Mouse (Mus musculus) liver, embryonic 15.5 days (tissue): ENCODE measurements around the gene 4430402I18Rik. TPM values are rescaled to one million over a fixed set of nuclear protein-coding genes. Genes with fewer than 3 reads are reported as not detected.

Experiments
- ATAC-seq: fragments of 200-750 bp; cut with Nextera tagmentation; 2 replicates; pipeline ENCODE4 v1.8.0; 2017; ENCODE audit warnings: moderate number of reproducible peaks, mild to moderate bottlenecking, moderate library complexity; ENCODE audit not compliant: insufficient read depth
- H3K27ac ChIP-seq: fragments of 300-500 bp; sonication (generic); replicated peaks from 2 replicates; pipeline ENCODE4 v1.5.1; 2015; ENCODE audit warnings: mild to moderate bottlenecking, inconsistent platforms
- H3K27me3 ChIP-seq: fragments of 300-500 bp; sonication (generic); 2 replicates; pipeline ENCODE4 v1.6.1; 2015; ENCODE audit warnings: mild to moderate bottlenecking, inconsistent platforms
- H3K36me3 ChIP-seq: fragments of 300-500 bp; sonication (generic); replicated peaks from 2 replicates; pipeline ENCODE4 v1.6.1; 2015; ENCODE audit warnings: moderate library complexity, mild to moderate bottlenecking, inconsistent platforms
- H3K4me1 ChIP-seq: fragments of 300-500 bp; sonication (generic); replicated peaks from 2 replicates; pipeline ENCODE4 v1.6.1; 2015; ENCODE audit warnings: inconsistent platforms
- H3K4me2 ChIP-seq: fragments of 300-500 bp; sonication (generic); 2 replicates; pipeline ENCODE4 v1.6.1; 2015; ENCODE audit warnings: moderate library complexity, mild to moderate bottlenecking, inconsistent platforms
- H3K4me3 ChIP-seq: fragments of 300-500 bp; sonication (generic); replicated peaks from 2 replicates; pipeline ENCODE4 v1.5.1; 2015; ENCODE audit warnings: mild to moderate bottlenecking, inconsistent platforms
- H3K9ac ChIP-seq: fragments of 300-500 bp; sonication (generic); 2 replicates; pipeline ENCODE4 v1.6.1; 2015; ENCODE audit warnings: moderate library complexity, mild to moderate bottlenecking, inconsistent platforms
- H3K9me3 ChIP-seq: fragments of 300-500 bp; sonication (generic); replicated peaks from 2 replicates; pipeline ENCODE4 v1.6.1; 2016; ENCODE audit warnings: inconsistent platforms
- WGBS: fragments of 180-500 bp; shearing (Covaris S2); methylation state at CpG from one replicate; pipeline ENCODE4 v1.1.7; 2015; ENCODE audit warnings: mixed read lengths; ENCODE audit not compliant: insufficient replicate concordance; 5-methylcytosine and 5-hydroxymethylcytosine counted together
- polyA plus RNA-seq: library from polyadenylated mRNA; unstranded; fragments of >200 nt; fragmentation: Nextera tagmentation; extraction: Ambion mirVana; gene quantifications from 2 replicates; pipeline ENCODE4 v1.2.1, GENCODE M21; 2015

The 4430402I18Rik gene
- polyA plus RNA-seq, 1 experiment from 2014 or later = 2.2 TPM

DNA sequence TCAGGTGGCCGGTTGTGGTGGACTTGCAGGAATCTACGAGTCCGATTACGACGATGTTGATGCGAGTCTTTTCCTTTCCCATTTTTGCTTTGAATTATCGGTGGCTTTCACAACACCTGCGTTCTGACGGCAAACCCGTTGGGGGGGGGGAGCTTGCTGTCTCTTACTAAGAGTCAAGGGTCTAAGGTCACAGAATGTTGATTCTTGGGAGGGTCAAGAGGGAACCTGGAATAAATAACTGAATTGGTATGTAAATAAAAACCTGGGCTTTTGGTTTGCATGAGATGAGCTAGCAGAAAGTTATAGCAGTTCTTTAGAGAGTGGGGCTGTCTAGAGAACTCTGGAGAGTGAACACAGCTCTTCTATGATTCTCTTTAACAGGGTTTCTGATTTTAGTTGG lies 104.0 kb downstream of the 4430402I18Rik start:
- 82% methylated on average over 10 of the region's 10 CpGs for WGBS
- Histone ChIP-seq H3K4me1 (no peaks in the 10 kb centered on the region), H3K4me2 (no peak overlapping the region), H3K4me3 (no peak overlapping the region), H3K36me3 (no peaks in the 10 kb centered on the region), H3K27me3 (no peaks in the 10 kb centered on the region), H3K9me3 (no peaks in the 10 kb centered on the region), H3K27ac (no peak overlapping the region), H3K9ac (no peak overlapping the region)
- ATAC-seq = no peak

DNA sequence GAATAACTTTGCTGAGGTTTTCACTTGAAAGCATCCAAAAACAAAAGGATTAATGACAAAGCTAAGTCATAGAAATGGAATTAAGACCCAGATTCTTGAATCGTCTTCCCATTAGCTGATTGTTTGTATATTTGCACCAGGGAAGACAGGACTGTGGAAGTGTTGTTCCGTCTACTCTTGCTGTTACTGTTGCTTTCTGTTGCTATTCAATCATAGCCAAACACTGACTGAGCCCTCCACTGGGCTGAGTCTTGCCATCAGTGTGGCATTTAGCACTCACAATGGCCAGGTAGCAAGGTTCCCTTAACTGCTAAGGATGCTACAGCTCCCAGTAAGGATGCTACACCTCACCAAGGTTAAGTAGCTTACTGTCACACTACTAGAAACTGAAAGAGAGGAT lies 107.4 kb downstream of the 4430402I18Rik start:
- no peaks in the 10 kb centered on the region for H3K36me3 ChIP-seq
- no peak overlapping the region for H3K4me3 ChIP-seq
- WGBS = 62% methylated on average over 2 of the region's 2 CpGs
- H3K27ac ChIP-seq = no peak overlapping the region
- no peak overlapping the region for H3K9ac ChIP-seq
- no peaks in the 10 kb centered on the region for H3K27me3 ChIP-seq
- H3K4me2 ChIP-seq = no peak overlapping the region
- ATAC-seq = no peak
- H3K4me1 ChIP-seq = no peaks in the 10 kb centered on the region
- H3K9me3 ChIP-seq = no peaks in the 10 kb centered on the region

DNA sequence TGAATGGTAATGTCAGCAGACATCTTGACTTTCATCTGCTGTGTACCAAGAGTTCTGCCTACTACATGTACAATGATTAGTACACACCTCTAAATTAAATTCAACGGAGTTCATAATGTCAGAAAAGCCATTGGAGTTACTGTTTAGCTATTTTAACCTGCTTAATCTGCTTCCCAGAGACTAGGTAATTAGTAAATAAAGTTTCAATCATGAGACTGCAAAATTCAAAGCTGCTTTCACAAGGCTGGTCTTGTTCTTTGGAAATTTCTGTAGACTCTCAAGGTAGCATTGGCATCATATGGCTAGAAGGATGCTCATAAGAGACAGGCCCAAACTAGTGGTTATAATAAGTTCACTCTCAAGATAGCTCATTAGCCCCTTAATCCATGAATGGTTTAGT lies 112.8 kb downstream of the 4430402I18Rik start:
- no peak for ATAC-seq

DNA sequence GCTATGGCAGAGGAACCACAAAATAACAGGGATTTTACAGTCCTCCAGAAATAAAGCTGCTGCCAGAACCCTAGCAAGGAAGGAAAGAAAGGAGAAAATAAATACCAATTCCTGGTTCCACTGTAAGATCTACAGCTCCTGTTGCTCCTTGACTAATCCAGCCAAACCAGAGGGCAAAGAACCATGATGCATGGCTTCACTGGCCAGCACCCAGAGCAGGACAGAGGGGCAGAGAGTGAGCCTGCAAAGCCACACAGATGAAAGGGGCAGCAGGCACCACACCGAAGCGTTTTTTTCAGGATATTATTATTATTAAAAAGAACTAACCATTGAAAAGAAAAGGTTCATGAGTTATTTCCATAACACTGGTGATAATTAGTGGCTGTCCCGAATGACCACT lies 115.6 kb downstream of the 4430402I18Rik start:
- Histone ChIP-seq H3K4me2 (no peak overlapping the region), H3K9ac (no peak overlapping the region), H3K36me3 (no peaks in the 10 kb centered on the region), H3K27ac (no peak overlapping the region), H3K4me3 (no peak overlapping the region), H3K27me3 (no peaks in the 10 kb centered on the region), H3K9me3 (no peaks in the 10 kb centered on the region), H3K4me1 (no peaks in the 10 kb centered on the region)
- 61% methylated on average over 3 of the region's 3 CpGs for WGBS
- ATAC-seq = no peak

More for the DNA sequence above, 112.8 kb downstream of the 4430402I18Rik start:
- no peaks in the 10 kb centered on the region for H3K9me3 ChIP-seq
- no peaks in the 10 kb centered on the region for H3K27me3 ChIP-seq
- H3K4me1 ChIP-seq = no peaks in the 10 kb centered on the region
- no peak overlapping the region for H3K9ac ChIP-seq
- no peak overlapping the region for H3K4me2 ChIP-seq
- WGBS = 47% methylated on average over 1 of the region's 1 CpGs
- no peak overlapping the region for H3K27ac ChIP-seq
- H3K4me3 ChIP-seq = no peak overlapping the region
- no peaks in the 10 kb centered on the region for H3K36me3 ChIP-seq

DNA sequence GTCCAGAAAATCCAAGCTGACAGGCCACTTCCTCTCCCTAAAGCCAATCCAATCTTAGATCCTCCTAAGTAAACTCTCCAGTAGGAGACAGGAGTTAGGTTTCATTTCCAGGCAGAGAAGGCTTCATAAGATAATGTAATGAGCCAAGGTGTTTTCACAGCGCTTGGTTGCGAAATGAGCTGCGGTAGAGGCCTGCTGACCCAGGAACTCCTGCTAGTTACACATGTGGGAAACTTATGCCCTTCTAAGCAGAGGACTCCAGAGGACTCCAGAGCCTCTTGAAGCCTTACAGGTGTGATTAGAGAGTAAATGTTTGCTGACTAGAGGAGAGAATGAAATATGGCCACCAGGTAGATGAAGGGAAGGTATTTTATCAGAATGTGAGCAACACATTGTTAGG lies 117.1 kb downstream of the 4430402I18Rik start:
- no peak for ATAC-seq
- H3K4me2 ChIP-seq = no peak overlapping the region
- 74% methylated on average over 3 of the region's 3 CpGs for WGBS

DNA sequence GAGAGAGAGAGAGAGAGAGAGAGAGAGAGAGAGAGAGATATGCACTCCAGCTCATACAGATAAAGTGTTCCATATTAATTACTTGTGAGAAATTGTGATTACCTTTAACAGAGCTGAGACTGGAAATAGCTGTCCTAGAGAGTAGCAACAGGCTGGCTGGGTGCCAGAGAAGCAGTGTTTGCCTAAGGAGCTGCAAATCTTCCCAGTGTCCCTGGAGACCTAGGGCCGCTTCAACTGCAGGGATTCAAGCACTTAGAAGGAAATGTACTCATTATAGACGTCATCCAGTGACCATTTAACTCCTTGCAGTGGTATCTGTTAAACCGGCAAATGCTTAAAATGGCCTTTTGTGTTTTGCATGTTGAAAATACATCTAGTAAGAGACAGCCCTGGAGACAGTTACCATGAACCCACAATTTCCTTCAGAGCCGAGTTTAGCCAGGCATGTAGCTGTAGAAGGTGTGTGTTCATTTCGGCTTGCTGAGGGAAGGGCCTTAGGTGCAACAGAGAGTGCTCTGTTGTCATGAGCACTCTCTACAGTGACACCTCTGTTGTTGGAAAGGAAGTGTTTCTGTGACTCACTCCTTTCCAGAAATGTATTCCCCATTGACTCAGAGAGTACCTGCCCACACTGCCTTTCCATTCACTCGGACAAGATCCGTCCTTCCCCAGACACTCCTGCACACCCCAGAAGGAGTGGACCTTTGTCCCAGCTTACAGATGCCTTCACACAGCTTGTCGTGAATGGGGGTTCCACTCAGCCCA lies 122.5 kb downstream of the 4430402I18Rik start:
- Histone ChIP-seq H3K9ac (no peak overlapping the region), H3K4me1 (no peaks in the 10 kb centered on the region), H3K4me3 (no peak overlapping the region), H3K4me2 (no peak overlapping the region), H3K27me3 (no peaks in the 10 kb centered on the region), H3K9me3 (no peaks in the 10 kb centered on the region), H3K27ac (no peak overlapping the region), H3K36me3 (no peaks in the 10 kb centered on the region)
- no peak for ATAC-seq
- WGBS = 50% methylated on average over 8 of the region's 8 CpGs

More for the DNA sequence above, 117.1 kb downstream of the 4430402I18Rik start:
- H3K4me3 ChIP-seq = no peak overlapping the region
- H3K9me3 ChIP-seq = no peaks in the 10 kb centered on the region
- no peak overlapping the region for H3K9ac ChIP-seq
- H3K4me1 ChIP-seq = no peaks in the 10 kb centered on the region
- H3K36me3 ChIP-seq = no peaks in the 10 kb centered on the region
- H3K27me3 ChIP-seq = no peaks in the 10 kb centered on the region
- no peak overlapping the region for H3K27ac ChIP-seq

Other genes starting within 250 kb of the 4430402I18Rik start
- 0.07 and 0.08 TPM in 2 replicates for gene Slc1a1, start 132.8 kb downstream of the 4430402I18Rik start, polyA plus RNA-seq
- gene Plpp6, start 3.8 kb downstream of the 4430402I18Rik start, polyA plus RNA-seq = 2.0 and 2.3 TPM in 2 replicates
- 9.3 TPM in 2 replicates for gene Cdc37l1, start 22.6 kb upstream of the 4430402I18Rik start, polyA plus RNA-seq
- gene Ak3, start 80.2 kb upstream of the 4430402I18Rik start, polyA plus RNA-seq = 44.9 and 45.7 TPM in 2 replicates
- gene Rcl1, start 133.6 kb upstream of the 4430402I18Rik start, polyA plus RNA-seq = 65.8 and 69.2 TPM in 2 replicates